Mouse (Mus musculus): ENCODE results near the gene Gm20388.
A peak's percentile ranks its signal among the peaks of the same experiment; 100 is the strongest.

Gm20388 gene

DNA sequence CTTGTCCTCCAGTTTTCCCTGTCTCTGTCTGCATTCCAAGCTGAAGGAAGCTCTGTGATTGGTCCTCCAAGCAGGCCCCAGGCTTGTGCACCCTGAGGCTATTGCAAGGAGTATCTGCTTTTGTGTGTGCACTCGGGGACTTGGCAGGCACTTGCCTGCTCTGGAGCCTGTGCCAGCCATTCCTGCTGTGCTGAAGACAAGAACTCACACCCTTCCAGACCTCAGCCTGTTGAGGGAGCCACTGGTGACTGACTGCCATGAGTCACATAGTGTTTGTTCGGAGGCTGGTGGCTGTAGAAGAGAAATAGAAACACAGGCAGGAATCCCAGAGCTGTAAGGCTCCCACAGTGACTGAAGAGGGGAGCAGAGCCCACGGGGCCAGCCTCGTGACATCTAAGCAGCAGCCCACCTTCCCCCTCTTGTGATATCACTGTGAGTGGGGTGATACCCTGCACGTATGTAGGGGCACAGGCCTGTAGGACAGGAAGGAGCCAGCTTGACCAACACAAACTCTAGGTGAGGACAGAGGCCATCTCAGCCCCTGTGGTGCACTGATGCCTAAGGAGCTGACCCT is 50.0 kb downstream of the Gm20388 start:
- DNase-seq (ENCODE audit: extremely low spot score): no peak

DNA sequence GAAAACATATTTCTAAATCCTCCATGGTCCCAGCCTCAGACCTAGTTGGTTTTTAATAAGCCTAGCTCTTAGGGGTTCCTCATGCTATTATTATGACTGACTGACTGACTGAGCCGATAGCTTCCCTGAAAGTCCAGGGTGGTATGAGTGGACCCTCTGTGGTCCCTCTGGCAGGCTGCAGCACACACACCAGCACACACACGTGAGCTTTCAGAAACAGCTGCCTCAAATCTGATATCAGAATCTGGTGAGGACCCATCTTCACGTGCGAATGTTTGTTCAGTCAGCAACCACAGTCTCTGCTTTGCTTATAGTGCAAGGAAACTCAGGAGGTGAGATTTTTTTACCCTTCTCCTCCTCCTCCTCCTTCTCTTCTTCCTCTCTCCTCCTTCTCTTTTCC is 54.2 kb downstream of the Gm20388 start:
- DNase-seq (ENCODE audit: extremely low spot score): no peak

GRCm38 (mm10) chr8:119967435-119967834 is 56.8 kb downstream of the Gm20388 start:
- no peak for DNase-seq (ENCODE audit: extremely low spot score)

DNA sequence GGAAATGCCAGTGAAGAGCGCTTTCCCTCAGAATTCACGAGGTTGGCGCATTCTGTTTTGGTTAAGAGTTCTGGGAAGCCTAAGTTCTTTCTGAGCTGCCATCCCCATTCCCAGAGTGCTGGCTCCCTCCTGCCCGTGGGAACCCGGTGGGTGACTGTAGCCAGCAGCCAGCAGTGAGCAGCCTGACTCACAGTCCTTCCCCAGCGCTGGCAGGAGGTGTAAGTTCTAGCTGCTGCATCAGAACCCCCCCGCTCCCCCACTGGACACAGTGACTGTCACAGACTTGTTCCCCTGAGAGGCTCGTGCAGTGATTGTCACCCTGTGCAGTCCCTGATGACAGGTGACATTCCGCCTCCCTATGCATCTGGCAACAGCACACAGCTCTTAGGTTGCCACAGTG is 59.5 kb downstream of the Gm20388 start:
- no peak for DNase-seq (ENCODE audit: extremely low spot score)

DNA sequence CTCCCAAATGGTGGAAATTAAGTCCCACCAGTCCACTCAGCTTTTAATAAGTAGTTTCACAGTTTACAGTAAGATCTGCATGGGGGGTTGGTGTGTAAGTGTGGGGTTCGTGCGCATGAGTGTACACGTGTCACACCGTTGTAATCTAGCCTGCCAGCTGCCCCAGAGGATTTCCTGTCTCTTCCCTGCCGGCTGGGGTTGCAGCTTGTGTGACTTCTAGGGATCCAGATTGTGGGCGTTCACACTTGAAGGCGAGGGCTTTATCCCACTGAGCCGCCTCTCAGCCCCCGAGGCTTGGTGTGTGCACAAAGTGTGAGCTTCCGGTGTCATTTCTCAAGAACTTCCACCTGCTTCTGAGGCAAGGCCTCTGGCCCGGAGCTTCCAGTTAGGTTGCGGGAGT is 61.9 kb downstream of the Gm20388 start:
- no peak for DNase-seq (ENCODE audit: extremely low spot score)

DNA sequence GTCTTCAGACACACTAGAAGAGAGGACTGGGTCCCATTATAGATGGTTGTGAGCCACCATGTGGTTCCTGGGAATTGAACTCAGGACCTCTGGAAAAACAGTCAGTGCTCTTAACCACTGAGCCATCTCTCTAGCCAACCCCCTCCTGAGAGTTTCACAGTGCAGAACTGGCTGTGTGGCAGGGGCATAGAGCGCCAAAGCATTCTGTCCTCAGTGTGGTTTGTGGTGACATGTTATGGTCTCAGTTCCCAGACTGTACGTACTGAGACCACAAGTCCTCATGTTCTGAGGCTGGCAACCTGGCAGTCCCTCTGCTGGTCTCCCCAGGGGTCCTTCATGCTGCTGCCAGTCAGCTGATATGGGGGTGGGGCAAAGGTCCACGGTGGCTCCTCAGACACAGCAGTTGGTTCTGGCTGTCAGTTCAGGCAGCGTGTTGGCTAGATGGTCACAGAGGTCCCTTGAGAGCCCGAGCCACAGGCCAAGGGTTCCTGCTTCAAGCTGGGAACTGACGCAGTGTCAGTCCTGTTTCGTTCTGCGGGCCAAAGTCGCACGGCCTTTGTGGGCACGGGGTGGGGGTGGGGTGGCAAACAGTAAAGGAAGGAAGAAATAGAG is 68.2 kb downstream of the Gm20388 start:
- DNase-seq (ENCODE audit: extremely low spot score): no peak

GRCm38 (mm10) chr8:119981253-119981652 is 70.6 kb downstream of the Gm20388 start:
- no peak for DNase-seq (ENCODE audit: extremely low spot score)

DNA sequence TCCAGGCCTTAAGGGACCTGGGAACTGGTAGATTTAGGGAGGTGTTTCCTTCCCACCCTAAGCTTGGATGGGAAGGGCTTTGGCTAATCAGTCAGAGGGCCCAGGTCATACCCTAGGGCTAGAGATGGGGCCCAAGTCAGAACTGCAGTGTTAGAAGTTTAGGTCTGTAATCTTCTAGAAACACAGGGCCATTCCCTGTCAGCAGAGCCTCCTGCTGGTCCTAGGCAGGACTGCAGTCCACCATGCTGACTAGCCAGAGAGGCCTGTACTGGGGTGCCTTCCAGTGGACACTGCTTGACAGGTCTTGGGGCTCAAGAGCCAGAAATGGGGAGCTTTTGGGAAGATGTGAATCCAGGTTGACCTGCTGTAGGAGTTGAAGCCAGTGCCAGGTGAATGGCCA is 73.4 kb downstream of the Gm20388 start:
- no peak for DNase-seq (ENCODE audit: extremely low spot score)

DNA sequence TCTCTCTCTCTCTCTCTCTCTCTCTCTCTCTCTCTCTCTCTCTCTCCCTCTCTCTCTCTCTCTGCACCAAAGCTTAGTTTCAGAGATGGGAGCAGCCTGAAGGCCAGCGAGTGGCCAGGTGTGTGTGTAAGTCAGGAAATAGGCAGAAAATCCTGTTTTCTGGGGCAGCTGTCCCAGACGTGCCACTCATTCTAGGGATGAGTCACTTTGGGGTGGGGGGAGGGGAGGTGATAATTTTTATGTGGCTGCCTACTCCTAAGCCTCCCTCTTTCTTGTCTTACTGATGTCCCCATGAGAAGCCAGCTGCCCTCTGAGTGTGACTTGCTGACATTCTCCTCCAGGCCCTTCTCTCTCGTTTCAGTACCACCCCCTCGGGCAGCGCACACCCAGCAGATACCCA is 75.5 kb downstream of the Gm20388 start:
- no peak for DNase-seq (ENCODE audit: extremely low spot score)

GRCm38 (mm10) chr8:119988087-119988486 is 77.4 kb downstream of the Gm20388 start:
- DNase-seq (ENCODE audit: extremely low spot score): no peak

- DNase-seq (ENCODE audit: extremely low spot score): peak; percentile 89
Observed at GRCm38 (mm10) chr8:119992249-119992648, 81.6 kb downstream of the Gm20388 start, which contains the start of gene Crispld2. Gene Crispld2, plus strand, starts transcription at chr8:119992438.

- DNase-seq (ENCODE audit: extremely low spot score): no peak
Observed at GRCm38 (mm10) chr8:119994114-119994513, 83.5 kb downstream of the Gm20388 start.

DNA sequence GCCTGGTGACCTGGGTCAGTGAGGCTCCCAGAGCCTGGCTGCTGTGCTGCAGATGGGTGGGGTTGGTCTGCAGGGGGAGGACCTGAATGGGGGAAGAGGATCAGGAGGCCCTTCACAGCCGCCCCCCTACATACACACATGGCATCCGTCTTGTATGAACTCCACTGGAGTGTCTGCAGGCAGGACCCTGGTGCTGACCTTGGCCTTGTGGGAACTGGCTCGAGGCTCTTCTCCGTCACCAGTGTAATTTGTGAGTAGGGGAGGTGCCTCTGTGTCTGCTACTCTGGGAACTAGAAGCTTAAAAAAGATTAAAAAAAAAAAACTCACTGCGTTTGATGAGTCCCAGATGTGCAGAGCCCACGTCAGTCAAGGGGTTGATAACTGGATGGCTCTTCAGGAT is 83.9 kb downstream of the Gm20388 start:
- no peak for DNase-seq (ENCODE audit: extremely low spot score)

GRCm38 (mm10) chr8:119997266-119997665 is 86.6 kb downstream of the Gm20388 start:
- no peak for DNase-seq (ENCODE audit: extremely low spot score)

- no peak for DNase-seq (ENCODE audit: extremely low spot score)
Observed at GRCm38 (mm10) chr8:120000461-120000860, 89.8 kb downstream of the Gm20388 start.

DNA sequence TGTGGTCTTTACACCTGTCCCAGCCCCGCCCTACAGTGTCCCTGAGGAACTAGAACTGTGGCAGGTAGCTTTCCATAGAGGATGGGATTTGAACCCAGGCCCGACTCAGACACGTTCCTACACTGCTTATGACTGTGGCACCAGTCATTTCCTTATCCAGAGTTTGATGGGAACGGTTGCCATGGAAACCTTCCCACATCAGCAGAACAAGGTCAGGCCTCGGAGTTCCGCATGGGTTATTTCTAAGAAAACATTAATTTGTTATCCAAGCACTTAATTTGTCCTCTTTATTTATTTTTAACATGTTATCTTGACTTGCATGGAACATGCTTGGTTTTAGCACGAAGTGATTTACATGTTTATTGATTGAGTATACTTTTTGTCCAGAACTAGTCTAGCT is 91.1 kb downstream of the Gm20388 start:
- DNase-seq (ENCODE audit: extremely low spot score): no peak

DNA sequence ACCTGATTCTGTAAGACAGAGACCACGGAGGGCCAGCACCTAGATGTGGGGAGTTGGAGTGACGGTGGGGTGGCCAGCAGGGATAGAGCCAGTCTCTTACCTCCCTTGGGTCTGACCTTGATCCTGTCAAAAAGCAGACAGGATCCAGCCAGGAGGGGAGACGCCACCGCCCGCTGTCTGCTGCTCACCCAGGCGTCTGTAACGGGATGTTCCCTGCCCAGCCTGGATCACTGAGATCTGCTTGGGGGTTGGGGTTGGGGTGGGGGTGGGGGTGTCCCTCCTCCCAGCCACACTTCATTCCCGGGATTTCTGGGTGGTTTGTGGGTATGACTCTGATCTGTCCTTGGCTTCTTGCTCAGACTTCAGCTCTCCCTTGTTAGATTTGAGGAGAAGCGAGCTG is 91.7 kb downstream of the Gm20388 start:
- DNase-seq (ENCODE audit: extremely low spot score): no peak

GRCm38 (mm10) chr8:120004154-120004702 is 93.6 kb downstream of the Gm20388 start:
- DNase-seq (ENCODE audit: extremely low spot score): peak; percentile 45

DNA sequence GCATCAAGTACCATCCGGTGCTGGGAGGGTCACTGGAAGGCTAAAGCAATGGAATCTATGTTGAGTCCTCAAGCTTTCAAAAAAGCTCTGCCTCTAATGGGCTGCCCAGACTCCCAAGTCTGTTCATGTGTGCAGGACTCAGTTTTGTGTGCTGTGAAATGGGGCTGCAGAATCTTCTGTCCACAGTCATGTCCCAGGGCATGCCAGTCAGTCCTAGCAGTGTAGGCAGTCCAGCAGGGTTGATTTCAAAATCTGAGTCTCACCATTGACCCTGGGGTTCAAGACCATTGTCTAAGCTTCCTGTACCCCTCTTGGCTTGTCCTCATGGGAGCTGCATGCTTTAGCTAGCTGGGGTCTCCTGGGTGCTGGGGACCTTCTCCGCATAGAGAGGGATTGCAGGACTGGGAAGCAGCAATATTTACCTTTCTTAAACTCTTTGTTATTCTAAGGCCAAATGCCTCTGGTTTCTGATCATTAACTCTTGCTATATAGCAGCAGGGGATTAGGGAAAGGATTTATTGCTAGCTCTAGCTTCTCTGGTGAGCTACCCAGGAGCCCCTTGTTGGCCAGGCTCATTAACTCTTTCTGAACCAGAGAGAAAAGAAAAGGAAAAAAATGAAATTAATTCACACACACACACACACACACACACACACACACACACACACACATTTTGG is 94.2 kb downstream of the Gm20388 start:
- no peak for DNase-seq (ENCODE audit: extremely low spot score)

GRCm38 (mm10) chr8:120006645-120007160 is 96.1 kb downstream of the Gm20388 start:
- no peak for DNase-seq (ENCODE audit: extremely low spot score)

DNA sequence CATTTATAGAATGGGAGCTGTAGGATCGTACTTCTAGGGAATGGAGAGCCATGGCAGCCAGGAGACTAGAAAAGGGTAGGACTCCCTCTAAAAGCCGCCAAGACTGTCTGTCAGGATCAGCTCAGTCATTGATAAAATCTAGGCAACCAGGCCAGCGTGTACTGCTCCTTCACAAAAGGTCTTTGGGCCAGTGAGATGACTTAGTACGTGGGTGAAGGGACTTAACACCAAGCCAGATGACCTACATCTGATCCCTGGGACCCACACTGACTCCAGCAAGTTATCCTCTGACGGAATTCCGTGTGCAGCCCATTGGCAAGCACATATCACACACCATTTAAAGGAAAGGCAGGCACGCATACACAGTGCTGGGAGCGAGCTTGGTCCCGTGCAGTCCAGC is 96.5 kb downstream of the Gm20388 start:
- DNase-seq (ENCODE audit: extremely low spot score): no peak

DNA sequence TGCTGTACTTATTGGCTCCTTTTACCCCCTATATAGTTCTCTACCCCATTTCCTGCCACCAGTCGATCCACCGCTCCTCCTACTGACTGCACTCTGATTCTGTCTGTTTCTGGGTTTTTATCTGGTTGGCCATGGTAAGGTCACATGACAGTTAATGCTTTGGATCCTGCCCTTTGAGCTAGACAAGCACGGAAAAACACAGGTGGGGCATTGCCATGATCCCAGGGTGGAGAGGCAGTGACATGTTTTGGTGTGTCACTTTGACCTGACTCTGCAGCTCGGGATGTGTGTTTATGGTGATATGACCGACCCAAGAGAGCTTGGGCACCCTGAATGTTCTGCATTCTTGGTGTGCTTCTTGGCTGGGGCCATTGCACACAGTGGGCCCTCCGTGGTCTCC is 98.6 kb downstream of the Gm20388 start:
- no peak for DNase-seq (ENCODE audit: extremely low spot score)

- no peak for DNase-seq (ENCODE audit: extremely low spot score)
Observed at GRCm38 (mm10) chr8:120012491-120012890, 101.8 kb downstream of the Gm20388 start.

Data from embryo, embryonic 9.5 days (tissue).